Mouse (Mus musculus) layer of hippocampus, adult 2 months (tissue): ENCODE data around the gene Slco4a1. TPM values are rescaled to one million over a fixed set of nuclear protein-coding genes. Genes with fewer than 3 reads are reported as not detected.
A peak's percentile ranks its signal among the peaks of the same experiment; 100 is the strongest.

ENCODE experiments used
- DNase-seq, 2 experiments: peaks; one replicate each; pipeline ENCODE4 v3.0.0; 2022; ENCODE audit warnings: low spot score in 2 of 2
- H3K27ac ChIP-seq: fragments of 200-600 bp; 2 replicates; pipeline ENCODE4 v1.8.1; 2022
- H3K4me3 ChIP-seq: fragments of 200-600 bp; 2 replicates; pipeline ENCODE4 v1.8.1; 2022; ENCODE audit warnings: mild to moderate bottlenecking
- CTCF ChIP-seq: fragments of 200-600 bp; conservative IDR thresholded peaks from 2 replicates; pipeline ENCODE4 v1.8.1; 2022; ENCODE audit warnings: antibody characterized with exemption, mild to moderate bottlenecking, moderate library complexity
- long read RNA-seq, 2 experiments: library from polyadenylated mRNA; stranded (forward); transcript quantifications; one replicate each; pipeline ENCODE4 v2.0.0; 2021; ENCODE audit warnings: borderline mapping rate in 2 of 2
- total RNA-seq, 2 experiments: library from RNA; stranded (reverse); gene quantifications; 2 replicates each; pipeline ENCODE4 v1.2.3; 2021

The Slco4a1 gene
- 1 to 10 TPM; 1.3 to 1.8 TPM for total RNA-seq
- long read RNA-seq, experiment 1 = 0 reads
- long read RNA-seq, experiment 2, partial matches to known transcripts = 0 of 2 reads
- long read RNA-seq, experiment 2, other reads (novel, unspliced or antisense) = 2 of 2 reads

GRCm38 (mm10) chr2:180455723-180456698, at the start of gene Slco4a1:
TSS of gene Slco4a1 (plus strand) at chr2:180456245.
- 0 out of 2 replicates have a peak, but pooled peaks have one; percentile 6 for TF ChIP-seq CTCF
- Histone ChIP-seq H3K4me3 (peak within 1 kb of the TSS; percentile 74), H3K27ac (no peak within 1 kb of the TSS)
- peak; percentile 57 to 70 for DNase-seq

DNA sequence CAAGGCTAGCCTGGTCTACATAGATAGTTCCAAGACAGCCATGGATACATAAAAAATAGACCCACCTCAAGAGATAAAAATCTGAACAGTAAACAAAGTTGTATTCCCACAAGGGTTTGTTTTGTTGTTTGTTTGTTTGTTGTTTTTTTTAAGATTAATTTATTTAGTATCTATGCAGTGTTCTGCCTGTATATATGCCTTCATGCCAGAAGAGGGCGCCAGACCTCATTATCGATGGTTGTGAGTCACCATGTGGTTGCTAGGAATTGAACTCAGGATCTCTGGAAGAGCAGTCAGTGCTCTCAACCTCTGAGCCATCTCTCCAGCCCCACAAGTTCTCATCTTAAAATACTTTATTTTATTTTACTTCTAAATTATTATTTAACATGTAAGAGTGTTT, 47.6 kb upstream of the Slco4a1 start:
- no peak for DNase-seq
- peak; percentile 51 for TF ChIP-seq CTCF
- no peak overlapping the region for H3K27ac ChIP-seq
- H3K4me3 ChIP-seq = no peak overlapping the region

DNA sequence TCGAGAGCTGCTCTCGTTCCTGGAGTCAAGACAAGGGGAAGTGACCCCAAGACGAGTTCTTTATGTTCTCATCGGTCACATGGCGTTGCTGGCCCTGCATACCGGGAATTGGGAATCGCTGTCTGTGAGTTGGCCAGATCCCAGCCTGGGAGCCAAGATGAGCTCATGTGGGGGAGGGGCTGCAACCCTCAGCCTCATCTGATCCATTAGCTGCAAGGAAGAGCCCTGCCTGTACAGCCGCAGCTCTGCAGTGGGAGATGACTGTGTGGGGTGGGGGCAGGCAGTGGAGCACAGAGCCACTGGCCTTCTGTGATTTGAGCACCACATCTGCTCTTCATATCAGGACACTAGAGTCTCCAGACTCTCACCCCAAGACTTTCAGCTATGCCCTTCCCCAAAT, 45.6 kb upstream of the Slco4a1 start:
- no peak overlapping the region for H3K4me3 ChIP-seq
- no peak for DNase-seq
- no peak overlapping the region for H3K27ac ChIP-seq
- no peak for TF ChIP-seq CTCF

DNA sequence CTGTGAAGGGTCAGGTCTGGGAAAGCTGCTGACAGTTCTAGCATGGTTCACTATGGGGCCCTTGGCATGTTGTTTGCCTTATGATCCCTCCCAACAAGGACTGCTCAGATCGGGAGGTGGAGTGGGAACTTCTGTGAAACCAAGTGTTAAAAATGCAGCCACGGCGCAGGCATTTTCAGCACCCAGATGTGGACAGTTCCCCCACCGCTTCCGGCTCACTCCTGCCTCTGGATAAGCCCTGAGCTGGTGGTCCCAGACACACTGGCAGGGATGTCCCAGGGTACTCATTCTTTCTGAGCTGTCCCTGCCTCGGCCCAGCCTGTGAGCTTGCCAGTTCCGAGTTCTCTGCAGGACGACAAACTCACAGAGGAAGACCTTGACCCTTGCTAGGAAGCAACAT, 45.0 kb upstream of the Slco4a1 start:
- DNase-seq = no peak
- no peak overlapping the region for H3K4me3 ChIP-seq
- no peak overlapping the region for H3K27ac ChIP-seq
- TF ChIP-seq CTCF = no peak

DNA sequence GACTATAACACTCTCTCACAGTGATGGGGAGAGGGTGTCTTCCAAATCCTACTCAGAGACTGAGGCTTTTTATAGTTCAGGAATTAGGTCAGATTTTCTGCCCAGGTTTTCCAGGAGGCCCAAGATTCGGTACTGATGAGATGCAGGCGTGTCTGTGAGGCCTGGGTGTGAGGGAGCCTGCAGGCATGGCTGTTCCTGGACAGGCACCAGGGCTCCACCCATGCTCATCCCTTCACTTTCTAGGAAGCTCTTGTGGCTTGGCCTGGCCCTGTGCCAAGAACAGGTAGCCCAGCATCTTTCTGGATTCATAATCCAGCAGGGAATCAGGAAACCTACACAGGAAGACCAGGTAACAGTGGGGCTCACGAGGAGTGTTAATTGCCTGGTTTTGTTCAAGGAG, 40.4 kb upstream of the Slco4a1 start:
- H3K27ac ChIP-seq = no peak overlapping the region
- H3K4me3 ChIP-seq = no peak overlapping the region
- DNase-seq = no peak
- no peak for TF ChIP-seq CTCF

GRCm38 (mm10) chr2:180417731-180418130, 38.3 kb upstream of the Slco4a1 start:
- DNase-seq = no peak
- Histone ChIP-seq H3K4me3 (no peak overlapping the region), H3K27ac (no peak overlapping the region)
- TF ChIP-seq CTCF = no peak

- no peak for TF ChIP-seq CTCF
- no peak for DNase-seq
- H3K4me3 ChIP-seq = no peak overlapping the region
- no peak overlapping the region for H3K27ac ChIP-seq
These were observed 35.4 kb upstream of the Slco4a1 start for GRCm38 (mm10) chr2:180420641-180421040.

DNA sequence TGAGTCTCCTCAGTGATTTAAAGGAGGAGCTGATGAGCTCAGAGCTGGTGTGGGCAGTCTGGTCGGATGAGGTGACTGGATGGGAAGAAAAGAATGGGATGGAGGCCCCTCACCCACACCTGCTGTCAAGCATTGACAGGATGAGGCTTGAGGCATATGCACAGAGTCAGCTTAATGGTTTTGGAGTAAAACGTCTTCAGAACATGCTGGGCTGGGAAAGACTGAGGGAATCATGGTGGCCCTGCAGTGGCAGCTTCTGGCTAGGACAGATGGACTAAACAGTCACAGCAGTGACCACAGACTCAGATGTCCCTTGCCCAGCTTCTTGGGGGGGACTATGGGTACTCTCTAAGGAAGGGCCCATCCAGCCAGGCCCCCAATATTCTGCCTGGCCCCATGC, 30.9 kb upstream of the Slco4a1 start:
- no peak overlapping the region for H3K27ac ChIP-seq
- H3K4me3 ChIP-seq = no peak overlapping the region
- TF ChIP-seq CTCF = no peak
- DNase-seq = no peak

GRCm38 (mm10) chr2:180427073-180427472, 29.0 kb upstream of the Slco4a1 start:
- TF ChIP-seq CTCF = no peak
- no peak overlapping the region for H3K4me3 ChIP-seq
- peak; percentile 78 to 83 for DNase-seq
- H3K27ac ChIP-seq = peak overlapping the region; percentile 11; the same call in 1 of the 2 replicates

GRCm38 (mm10) chr2:180428331-180428730, 27.7 kb upstream of the Slco4a1 start:
- Histone ChIP-seq H3K4me3 (no peak overlapping the region), H3K27ac (no peak overlapping the region)
- peak in 1 of 2 experiments; percentile 39 for DNase-seq
- TF ChIP-seq CTCF = peak; percentile 85

- H3K4me3 ChIP-seq = no peak overlapping the region
- no peak for TF ChIP-seq CTCF
- H3K27ac ChIP-seq = no peak overlapping the region
- no peak for DNase-seq
These were observed 25.4 kb upstream of the Slco4a1 start for GRCm38 (mm10) chr2:180430648-180431047.

DNA sequence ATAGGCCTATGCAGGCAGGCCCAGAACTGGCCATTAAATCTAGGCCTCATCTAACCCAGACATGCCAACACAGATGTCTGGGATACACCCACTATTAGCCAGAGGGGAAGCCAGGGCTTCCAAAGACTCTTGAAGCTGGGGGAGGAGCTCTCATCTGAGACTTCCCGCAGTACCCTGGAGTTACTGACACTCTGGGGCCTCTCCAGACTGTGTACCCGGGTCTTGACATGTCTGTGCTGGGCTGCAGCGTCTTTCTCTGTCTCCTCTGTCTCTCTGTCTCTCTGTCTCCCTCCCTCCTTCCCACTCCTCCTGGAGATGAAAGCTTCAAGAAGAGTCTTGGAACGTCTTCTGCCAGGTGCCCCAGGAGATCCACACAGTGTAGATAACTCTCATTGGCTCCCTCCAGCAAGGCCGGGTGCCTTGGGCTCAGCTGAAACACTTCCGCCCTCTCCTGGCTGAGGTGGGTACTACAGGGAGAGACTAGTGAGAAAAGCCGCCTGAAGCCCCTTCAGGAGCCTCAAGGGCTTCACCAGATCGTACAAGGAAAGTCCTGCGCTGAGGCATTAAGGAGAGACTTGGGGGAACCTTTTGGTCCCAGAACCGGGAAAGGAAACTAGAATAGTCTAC, 23.9 kb upstream of the Slco4a1 start:
- DNase-seq = peak; percentile 69 to 91
- H3K4me3 ChIP-seq = no peak overlapping the region

DNA sequence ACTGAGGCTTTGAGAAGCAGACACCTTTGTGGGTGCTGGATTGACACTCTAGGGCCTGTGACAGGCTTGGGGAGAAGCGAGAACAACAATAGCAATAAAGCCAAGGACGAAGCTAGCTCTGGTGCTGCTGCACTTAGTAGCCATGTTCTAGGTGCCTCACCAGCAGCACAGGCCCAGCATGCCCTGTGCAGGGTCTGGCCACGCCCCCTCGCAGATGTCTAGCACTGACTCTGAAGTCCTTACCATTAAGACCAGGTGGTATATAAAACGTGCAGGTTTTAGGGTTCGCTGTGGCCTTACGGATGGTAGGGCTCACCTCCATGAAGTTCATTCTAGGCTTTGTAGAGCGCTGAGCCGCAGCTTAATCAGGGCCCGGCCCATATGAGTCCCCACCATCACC, 23.3 kb upstream of the Slco4a1 start:
- no peak for TF ChIP-seq CTCF
- DNase-seq = no peak
- H3K4me3 ChIP-seq = no peak overlapping the region
- peak overlapping the region; percentile 60; the same call in 1 of the 2 replicates for H3K27ac ChIP-seq

More for the DNA sequence above, 23.9 kb upstream of the Slco4a1 start:
- TF ChIP-seq CTCF = peak; percentile 93
- no peak overlapping the region for H3K27ac ChIP-seq
